Mouse (Mus musculus) ES-Bruce4 (cell line): ENCODE results near the gene Pemt. TPM values are rescaled to one million over a fixed set of nuclear protein-coding genes. Genes with fewer than 3 reads are reported as not detected.

Experiments
- H3K27ac ChIP-seq: 2 replicates; pipeline ENCODE4 v1.5.1; 2012; ENCODE audit warnings: low read length, inconsistent platforms; ENCODE audit not compliant: insufficient read depth
- H3K27me3 ChIP-seq: 2 replicates; pipeline ENCODE4 v1.6.1; 2012; ENCODE audit warnings: mild to moderate bottlenecking, low read length, inconsistent platforms; ENCODE audit not compliant: control insufficient read depth, poor library complexity, insufficient read depth, severe bottlenecking
- H3K36me3 ChIP-seq: 2 replicates; pipeline ENCODE4 v1.6.1; 2012; ENCODE audit warnings: inconsistent platforms, mild to moderate bottlenecking, low read length, moderate library complexity; ENCODE audit not compliant: control insufficient read depth, poor library complexity, insufficient read depth, severe bottlenecking
- H3K4me1 ChIP-seq: one replicate; pipeline ENCODE4 v1.8.1; 2011; ENCODE audit warnings: low read length; ENCODE audit not compliant: control insufficient read depth, insufficient read depth
- H3K4me3 ChIP-seq: 2 replicates; pipeline ENCODE4 v1.5.1; 2011; ENCODE audit warnings: low read depth, mild to moderate bottlenecking, low read length
- H3K9ac ChIP-seq: 2 replicates; pipeline ENCODE4 v1.6.1; 2012; ENCODE audit warnings: low read depth, mild to moderate bottlenecking, inconsistent platforms; ENCODE audit not compliant: poor library complexity, severe bottlenecking
- H3K9me3 ChIP-seq: replicated peaks from 2 replicates; pipeline ENCODE4 v1.6.1; 2012; ENCODE audit warnings: mild to moderate bottlenecking, low read length, inconsistent platforms; ENCODE audit not compliant: control insufficient read depth, poor library complexity, insufficient read depth, severe bottlenecking
- CTCF ChIP-seq: IDR thresholded peaks from one replicate; pipeline ENCODE4 v1.8.1; 2011; ENCODE audit warnings: low read depth, low read length
- EP300 ChIP-seq: IDR thresholded peaks from 2 replicates; pipeline ENCODE4 v1.6.1; 2011; ENCODE audit warnings: low read depth, low read length; ENCODE audit not compliant: insufficient read depth
- POLR2A ChIP-seq: IDR thresholded peaks from one replicate; pipeline ENCODE4 v1.8.1; 2011; ENCODE audit warnings: low read length; ENCODE audit not compliant: insufficient read depth
- polyA plus RNA-seq: library from polyadenylated mRNA; stranded (reverse); fragments of >200 nt; gene quantifications from 2 replicates; pipeline ENCODE4 v1.2.4, GENCODE M21; 2011; ENCODE audit warnings: low read depth; ENCODE audit not compliant: missing spikeins, insufficient read depth, insufficient read length

Gene Pemt
- polyA plus RNA-seq, 1 experiment: 7.6 TPM

DNA sequence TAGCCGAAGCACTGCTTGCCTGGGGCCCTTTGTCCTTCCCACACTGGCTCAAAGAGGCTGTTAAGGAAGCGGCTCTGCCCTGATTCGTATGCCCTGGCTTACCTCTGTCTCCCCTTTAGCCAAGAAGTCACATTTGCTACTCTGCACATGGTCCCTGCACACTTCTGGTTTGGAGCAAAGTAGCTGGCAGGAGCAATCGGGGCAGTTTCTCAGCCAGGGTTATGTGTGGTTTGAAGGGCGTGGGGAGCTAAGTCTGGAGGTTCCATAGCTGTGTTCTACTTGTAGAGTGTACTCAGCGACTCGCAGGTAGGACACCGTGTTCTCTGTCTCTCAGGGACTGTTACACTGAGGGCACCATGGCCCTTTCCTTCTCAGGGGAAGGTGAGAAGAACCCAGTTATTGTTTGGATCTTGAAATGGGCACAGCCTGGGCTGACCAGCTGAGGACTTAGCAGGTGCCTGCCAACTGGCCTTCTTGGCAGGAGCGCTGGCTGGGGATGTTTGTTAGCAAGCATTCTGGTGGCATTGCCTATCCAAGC, 84.9 kb downstream of the Pemt start:
- H3K27me3 ChIP-seq: no peaks in the 10 kb centered on the region
- TF ChIP-seq EP300: no peak
- TF ChIP-seq POLR2A: no peak
- TF ChIP-seq CTCF: no peak
- H3K9me3 ChIP-seq: no peaks in the 10 kb centered on the region
- H3K4me3 ChIP-seq: no peak overlapping the region
- no peak overlapping the region for H3K9ac ChIP-seq
- H3K4me1 ChIP-seq: no peaks in the 10 kb centered on the region
- no peak overlapping the region for H3K27ac ChIP-seq
- peaks cover 3% of the 10 kb centered on the region; the same call in 1 of the 2 replicates for H3K36me3 ChIP-seq

DNA sequence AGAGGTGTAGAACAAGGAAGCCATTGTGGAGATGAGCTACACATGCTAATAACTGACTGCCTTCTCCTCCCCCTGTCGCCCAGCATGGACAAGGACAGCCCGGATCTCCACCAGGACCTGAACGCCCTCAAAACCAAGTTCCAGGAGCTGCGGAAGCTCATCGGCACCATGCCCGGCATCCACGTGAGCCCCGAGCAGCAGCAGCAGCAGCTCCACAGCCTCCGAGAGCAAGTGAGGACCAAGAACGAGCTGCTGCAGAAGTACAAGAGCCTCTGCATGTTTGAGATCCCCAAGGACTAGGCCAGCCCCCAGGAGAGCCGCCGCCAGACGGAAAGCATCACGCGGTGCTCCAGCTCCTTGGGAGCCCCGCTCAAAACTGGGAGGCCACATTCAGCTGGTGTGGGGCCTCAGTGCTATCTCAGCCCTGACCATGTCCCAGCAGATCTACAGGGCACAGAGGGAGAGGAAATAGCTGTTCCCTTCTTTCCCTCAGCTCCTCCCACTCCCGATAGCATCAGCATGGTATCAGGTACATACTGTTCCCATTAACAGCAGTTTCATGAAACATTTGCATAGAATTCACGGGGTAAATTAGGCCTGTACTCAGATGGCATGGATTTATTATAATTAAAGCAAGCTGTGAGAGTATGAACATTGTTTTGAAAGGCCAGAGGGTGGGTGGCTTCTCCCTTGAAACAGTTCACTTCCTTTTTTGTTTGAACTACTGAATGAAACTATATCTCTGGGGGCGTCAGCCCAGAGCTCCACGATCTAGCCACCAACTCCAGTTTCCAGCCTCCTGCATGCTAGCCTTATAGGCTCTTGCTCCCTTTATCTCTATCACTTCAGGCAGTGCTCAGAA, 85.6 kb downstream of the Pemt start:
- no peak for TF ChIP-seq EP300
- no peak for TF ChIP-seq POLR2A
- TF ChIP-seq CTCF: no peak
- Histone ChIP-seq H3K9ac (no peak overlapping the region), H3K36me3 (peaks cover 3% of the 10 kb centered on the region; the same call in 1 of the 2 replicates), H3K9me3 (no peaks in the 10 kb centered on the region), H3K4me1 (no peaks in the 10 kb centered on the region), H3K27ac (no peak overlapping the region), H3K4me3 (no peak overlapping the region), H3K27me3 (no peaks in the 10 kb centered on the region)

DNA sequence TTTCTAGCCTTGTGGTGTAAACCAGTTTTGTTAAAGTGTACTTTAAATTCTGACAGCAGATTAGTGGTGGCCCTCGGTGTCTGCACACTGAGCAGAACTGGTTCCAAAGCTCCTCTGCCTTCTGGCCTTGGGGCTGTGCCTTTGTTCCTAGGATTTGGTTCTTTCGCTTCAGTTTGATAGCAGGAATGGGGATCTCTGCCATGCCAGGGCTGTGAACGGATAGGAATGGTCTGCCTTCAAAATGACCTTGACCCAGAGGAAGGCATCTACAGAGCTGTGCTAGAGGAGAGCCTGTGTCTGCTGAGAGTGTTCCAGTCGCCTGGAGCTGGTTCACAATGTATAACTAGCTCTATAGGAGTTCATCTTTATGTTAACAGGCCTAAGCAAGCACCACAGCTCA, 86.8 kb downstream of the Pemt start:
- no peak for TF ChIP-seq CTCF
- TF ChIP-seq EP300: no peak
- TF ChIP-seq POLR2A: no peak
- Histone ChIP-seq H3K36me3 (peaks cover 3% of the 10 kb centered on the region; the same call in 1 of the 2 replicates), H3K27ac (no peak overlapping the region), H3K4me3 (no peak overlapping the region), H3K4me1 (no peaks in the 10 kb centered on the region), H3K27me3 (no peaks in the 10 kb centered on the region), H3K9ac (no peak overlapping the region), H3K9me3 (no peaks in the 10 kb centered on the region)

DNA sequence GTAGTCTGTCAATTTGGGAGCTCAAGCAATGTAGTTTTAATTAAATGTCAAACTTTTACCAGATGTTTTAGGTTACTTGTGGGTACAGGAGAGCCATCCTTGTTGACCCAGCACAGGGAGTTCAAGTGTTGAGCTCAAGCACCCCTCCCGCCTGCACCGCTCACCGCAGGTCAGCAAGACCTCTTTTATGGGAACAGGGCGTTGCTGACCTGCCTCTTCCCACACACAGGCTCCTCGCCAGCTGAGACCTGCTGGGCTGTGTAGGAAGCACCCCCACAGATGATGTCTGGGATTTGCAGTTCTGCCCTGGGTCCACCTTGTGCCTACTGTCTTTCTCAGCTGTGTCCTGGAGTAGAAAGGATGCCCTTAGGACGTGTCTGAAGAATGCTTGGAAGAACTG, 89.5 kb downstream of the Pemt start:
- no peaks in the 10 kb centered on the region for H3K9me3 ChIP-seq
- H3K27ac ChIP-seq: no peak overlapping the region
- no peaks in the 10 kb centered on the region for H3K27me3 ChIP-seq
- no peaks in the 10 kb centered on the region for H3K4me1 ChIP-seq
- no peak for TF ChIP-seq EP300
- TF ChIP-seq CTCF: no peak
- no peak for TF ChIP-seq POLR2A
- H3K36me3 ChIP-seq: peaks cover 3% of the 10 kb centered on the region; the same call in 1 of the 2 replicates
- no peak overlapping the region for H3K9ac ChIP-seq
- no peak overlapping the region for H3K4me3 ChIP-seq

DNA sequence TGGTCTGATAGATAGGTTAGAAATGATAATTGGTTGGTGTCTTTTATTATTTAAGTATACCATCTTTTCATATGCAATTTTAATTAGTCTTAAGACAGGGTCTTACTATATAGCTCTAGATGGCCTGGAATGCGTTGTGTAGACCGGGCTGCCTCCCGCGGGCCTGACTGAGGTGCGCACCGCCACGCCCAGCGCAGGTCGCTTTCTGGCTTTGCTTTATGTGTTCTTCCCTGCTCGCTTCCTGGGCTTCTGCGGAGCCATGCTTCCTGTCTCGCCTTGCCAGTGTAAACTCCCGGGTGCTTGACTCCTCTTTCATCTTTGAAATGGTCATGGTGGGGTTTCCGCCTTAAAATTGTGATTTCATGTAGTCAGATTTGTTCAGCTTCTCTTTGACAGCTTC, 93.4 kb downstream of the Pemt start:
- no peaks in the 10 kb centered on the region for H3K27me3 ChIP-seq
- no peaks in the 10 kb centered on the region for H3K9me3 ChIP-seq
- no peaks in the 10 kb centered on the region for H3K4me1 ChIP-seq

DNA sequence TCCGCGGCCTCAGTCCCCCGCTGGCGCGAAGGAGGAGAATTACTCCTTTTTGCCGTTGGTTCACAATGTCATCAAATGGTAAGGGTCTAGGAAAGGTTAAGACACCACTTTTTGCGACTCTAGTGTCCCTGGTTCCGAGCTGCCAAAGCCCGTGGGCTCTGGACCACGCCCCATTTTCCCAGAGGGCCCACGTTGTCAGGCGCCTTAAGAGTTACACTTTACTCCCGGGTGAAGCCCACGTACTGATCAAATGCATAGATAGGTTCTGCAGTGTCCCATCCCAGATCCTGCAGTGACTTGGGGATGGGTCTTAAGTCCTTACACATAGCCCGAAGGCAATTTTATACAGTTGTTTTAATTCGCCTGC, 97.9 kb downstream of the Pemt start:
- no peaks in the 10 kb centered on the region for H3K9me3 ChIP-seq
- TF ChIP-seq EP300 (no peak), POLR2A (no peak), CTCF (no peak)
- peak overlapping the region; percentile 98 for H3K4me3 ChIP-seq
- no peaks in the 10 kb centered on the region for H3K4me1 ChIP-seq
- H3K27ac ChIP-seq: no peak overlapping the region
- H3K36me3 ChIP-seq: no peaks in the 10 kb centered on the region
- no peaks in the 10 kb centered on the region for H3K27me3 ChIP-seq
- H3K9ac ChIP-seq: peak overlapping the region; percentile 85

More for the DNA sequence above, 93.4 kb downstream of the Pemt start:
- H3K9ac ChIP-seq: no peak overlapping the region
- no peaks in the 10 kb centered on the region for H3K36me3 ChIP-seq
- H3K27ac ChIP-seq: no peak overlapping the region
- TF ChIP-seq CTCF: no peak
- no peak for TF ChIP-seq EP300
- TF ChIP-seq POLR2A: no peak
- H3K4me3 ChIP-seq: no peak overlapping the region
